Mouse (Mus musculus): ENCODE data around the gene Dnajc17. TPM values are rescaled to one million over a fixed set of nuclear protein-coding genes. Genes with fewer than 3 reads are reported as not detected.

Gene Dnajc17
- 19.0 and 21.7 TPM in 2 replicates for polyA plus RNA-seq (2015; fragmentation: Nextera tagmentation; extraction: Ambion mirVana)

DNA sequence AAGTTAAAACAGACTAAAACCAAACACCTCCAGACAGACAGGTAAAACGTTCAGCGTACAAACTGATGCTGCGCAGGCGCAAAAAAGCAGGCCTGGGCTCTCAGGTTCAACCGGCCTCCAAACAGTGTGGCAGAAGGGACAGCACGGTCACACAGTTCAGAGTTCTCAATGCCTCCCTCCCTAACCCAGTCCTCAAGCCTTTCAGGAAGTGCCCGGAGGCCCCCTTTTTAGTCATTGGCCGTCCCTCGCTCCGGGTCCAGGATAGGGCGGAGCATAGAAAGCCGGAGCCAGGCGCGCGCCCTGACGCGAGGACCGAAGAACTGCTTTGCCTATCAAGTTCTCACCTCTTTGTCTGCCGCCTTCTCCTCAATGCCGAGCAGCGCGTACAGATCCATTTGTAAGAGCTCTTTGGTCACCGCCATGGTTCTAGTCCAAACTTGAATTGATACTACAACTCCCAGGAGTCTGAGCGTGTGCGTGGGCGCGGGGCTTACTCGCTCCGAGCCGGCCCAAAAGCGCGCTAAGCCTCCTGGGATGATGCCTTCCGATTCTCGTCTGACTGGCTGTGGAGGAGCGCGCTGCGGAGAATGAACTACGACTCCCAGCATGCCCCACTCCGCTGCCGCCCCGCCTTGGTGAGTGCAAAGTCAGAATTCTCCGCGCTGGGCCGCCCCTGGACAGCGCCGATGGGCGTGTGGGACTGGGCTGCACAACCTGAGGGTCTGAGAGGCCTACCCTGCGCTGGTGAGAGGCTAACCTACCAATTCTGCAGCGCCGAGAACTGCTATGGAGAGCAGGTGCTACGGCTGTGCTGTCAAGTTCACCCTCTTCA, at the start of gene Dnajc17, which contains the start of gene Zfyve19:
Dnajc17 (minus strand) TSS at position 452 of the 832 bp plus-strand sequence.
Zfyve19 (plus strand) TSS at position 274 of the 832 bp plus-strand sequence.
- H3K36me3 ChIP-seq = peaks cover 34% of the 10 kb centered on the region

DNA sequence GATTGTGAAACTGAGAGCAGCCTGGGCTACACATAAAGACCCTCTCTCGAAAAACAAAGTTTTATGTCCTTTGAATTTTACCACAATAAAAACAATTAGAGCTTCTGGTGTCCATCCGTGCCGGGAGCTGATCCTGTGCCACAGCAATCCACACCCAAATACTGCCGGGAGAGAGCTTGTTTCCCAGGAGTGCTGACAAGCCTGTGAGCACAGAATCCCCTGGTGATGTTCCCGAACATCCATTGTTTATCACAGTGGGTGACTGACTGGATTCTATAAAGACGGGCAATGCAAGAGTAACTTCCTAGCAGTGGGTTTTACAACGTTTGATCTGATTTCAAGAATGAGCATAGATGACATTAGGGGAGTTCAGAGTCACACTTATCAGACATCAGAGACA, 46.4 kb upstream of the Dnajc17 start:
- peaks cover 17% of the 10 kb centered on the region for H3K27me3 ChIP-seq
- H3K4me1 ChIP-seq = no peaks in the 10 kb centered on the region
- no peak overlapping the region for H3K4me3 ChIP-seq (replicated peaks)
- 16% methylated on average over 7 of the region's 7 CpGs for WGBS
- H3K9me3 ChIP-seq (replicated peaks) = no peaks in the 10 kb centered on the region
- H3K27ac ChIP-seq (replicated peaks) = no peak overlapping the region
- H3K9ac ChIP-seq = no peak overlapping the region
- no peak for ATAC-seq (ENCODE audit: insufficient number of reproducible peaks, low FRiP score, low TSS enrichment, low read depth)
- no peaks in the 10 kb centered on the region for H3K36me3 ChIP-seq
- no peak overlapping the region for H3K4me2 ChIP-seq (replicated peaks)

More for the DNA sequence above, at the start of gene Dnajc17, which contains the start of gene Zfyve19:
- ATAC-seq (ENCODE audit: insufficient number of reproducible peaks, low FRiP score, low TSS enrichment, low read depth) = peak; percentile 97
- Histone ChIP-seq H3K4me1 (peaks cover 15% of the 10 kb centered on the region; the same call in 1 of the 2 replicates), H3K9ac (peak within 1 kb of the TSS; percentile 76), H3K27me3 (no peaks in the 10 kb centered on the region), H3K4me2 (replicated peaks) (peak within 1 kb of the TSS; percentile 49), H3K27ac (replicated peaks) (peak within 1 kb of the TSS; percentile 92), H3K4me3 (replicated peaks) (peak within 1 kb of the TSS; percentile 84), H3K9me3 (replicated peaks) (no peaks in the 10 kb centered on the region)
- under 1% methylated on average over 51 of the region's 51 CpGs for WGBS

GRCm38 (mm10) chr2:119250826-119251478, 42.4 kb upstream of the Dnajc17 start:
- no peak overlapping the region for H3K4me3 ChIP-seq (replicated peaks)
- H3K4me2 ChIP-seq (replicated peaks) = peak overlapping the region; percentile 13; the same call in 1 of the 2 replicates
- 17% methylated on average over 11 of the region's 11 CpGs for WGBS
- no peak for ATAC-seq (ENCODE audit: insufficient number of reproducible peaks, low FRiP score, low TSS enrichment, low read depth)
- no peaks in the 10 kb centered on the region for H3K9me3 ChIP-seq (replicated peaks)
- no peaks in the 10 kb centered on the region for H3K36me3 ChIP-seq
- no peak overlapping the region for H3K9ac ChIP-seq
- peaks cover 17% of the 10 kb centered on the region for H3K27me3 ChIP-seq
- no peak overlapping the region for H3K27ac ChIP-seq (replicated peaks)
- no peaks in the 10 kb centered on the region for H3K4me1 ChIP-seq

DNA sequence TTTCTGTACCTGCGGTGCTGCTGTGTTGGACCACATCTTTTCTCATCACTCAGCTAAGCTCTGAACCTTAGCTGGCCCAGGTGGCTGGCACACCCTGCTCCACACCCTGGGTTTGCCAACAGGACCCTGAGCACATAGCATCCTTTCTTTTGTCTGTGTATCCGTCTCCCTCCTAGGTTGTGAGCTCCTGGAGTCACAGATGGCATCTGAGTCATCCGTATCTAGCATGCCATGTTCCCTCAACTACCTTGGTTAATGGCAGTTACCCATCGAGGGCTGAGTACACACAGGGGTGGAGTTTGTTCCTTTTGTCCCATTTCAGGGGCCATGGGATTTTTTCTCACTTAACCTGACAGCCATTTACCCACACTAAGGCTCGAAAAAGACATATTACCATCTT, 41.8 kb upstream of the Dnajc17 start:
- Histone ChIP-seq H3K9ac (no peak overlapping the region), H3K27me3 (peaks cover 15% of the 10 kb centered on the region), H3K27ac (replicated peaks) (no peak overlapping the region), H3K4me2 (replicated peaks) (no peak overlapping the region), H3K36me3 (no peaks in the 10 kb centered on the region), H3K4me1 (no peaks in the 10 kb centered on the region), H3K4me3 (replicated peaks) (no peak overlapping the region), H3K9me3 (replicated peaks) (no peaks in the 10 kb centered on the region)
- 61% methylated on average over 5 of the region's 5 CpGs for WGBS
- ATAC-seq (ENCODE audit: insufficient number of reproducible peaks, low FRiP score, low TSS enrichment, low read depth) = no peak

- Histone ChIP-seq H3K27ac (replicated peaks) (no peak overlapping the region), H3K9ac (no peak overlapping the region), H3K4me2 (replicated peaks) (no peak overlapping the region), H3K36me3 (no peaks in the 10 kb centered on the region), H3K27me3 (0 out of 2 replicates have a peak, but pooled peaks cover 8% of the 10 kb centered on the region), H3K4me1 (no peaks in the 10 kb centered on the region), H3K4me3 (replicated peaks) (no peak overlapping the region), H3K9me3 (replicated peaks) (no peaks in the 10 kb centered on the region)
- ATAC-seq (ENCODE audit: insufficient number of reproducible peaks, low FRiP score, low TSS enrichment, low read depth) = no peak
- WGBS = 71% methylated on average over 4 of the region's 4 CpGs
Measured at GRCm38 (mm10) chr2:119249592-119250061, 41.0 kb upstream of the Dnajc17 start.

GRCm38 (mm10) chr2:119247904-119248303, 39.3 kb upstream of the Dnajc17 start:
- WGBS = 84% methylated on average over 9 of the region's 9 CpGs
- Histone ChIP-seq H3K4me3 (replicated peaks) (no peak overlapping the region), H3K27ac (replicated peaks) (no peak overlapping the region), H3K36me3 (no peaks in the 10 kb centered on the region), H3K4me2 (replicated peaks) (no peak overlapping the region), H3K27me3 (no peaks in the 10 kb centered on the region), H3K9ac (no peak overlapping the region), H3K4me1 (no peaks in the 10 kb centered on the region), H3K9me3 (replicated peaks) (no peaks in the 10 kb centered on the region)
- no peak for ATAC-seq (ENCODE audit: insufficient number of reproducible peaks, low FRiP score, low TSS enrichment, low read depth)

DNA sequence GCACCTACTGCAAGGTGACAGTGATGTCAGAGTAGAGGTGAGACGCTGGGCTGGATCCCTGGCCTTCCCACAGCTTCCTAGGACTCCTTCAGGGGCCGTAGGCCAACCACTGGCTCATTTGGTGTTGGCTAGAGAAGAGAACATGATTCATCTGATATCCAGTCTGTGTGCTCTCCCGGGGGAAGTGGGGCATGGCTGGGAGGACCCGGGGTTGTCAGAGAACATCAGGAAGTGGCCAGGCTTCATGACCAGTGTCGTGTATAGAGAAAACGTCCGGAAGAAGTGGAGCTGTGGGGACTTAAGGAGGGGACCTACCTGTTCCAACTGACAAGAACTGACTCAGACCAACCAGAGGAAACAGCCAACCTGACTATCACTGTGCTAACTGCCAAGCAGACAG, 36.7 kb upstream of the Dnajc17 start:
- WGBS = 80% methylated on average over 7 of the region's 7 CpGs
- no peaks in the 10 kb centered on the region for H3K9me3 ChIP-seq (replicated peaks)
- no peaks in the 10 kb centered on the region for H3K36me3 ChIP-seq
- H3K9ac ChIP-seq = no peak overlapping the region
- H3K4me1 ChIP-seq = no peaks in the 10 kb centered on the region
- H3K27me3 ChIP-seq = 0 out of 2 replicates have a peak, but pooled peaks cover 4% of the 10 kb centered on the region
- no peak overlapping the region for H3K27ac ChIP-seq (replicated peaks)
- ATAC-seq (ENCODE audit: insufficient number of reproducible peaks, low FRiP score, low TSS enrichment, low read depth) = no peak
- H3K4me3 ChIP-seq (replicated peaks) = no peak overlapping the region
- no peak overlapping the region for H3K4me2 ChIP-seq (replicated peaks)

GRCm38 (mm10) chr2:119242548-119242947, 34.0 kb upstream of the Dnajc17 start:
- Histone ChIP-seq H3K4me3 (replicated peaks) (no peak overlapping the region), H3K9me3 (replicated peaks) (no peaks in the 10 kb centered on the region), H3K27me3 (peaks cover 28% of the 10 kb centered on the region), H3K27ac (replicated peaks) (no peak overlapping the region), H3K9ac (no peak overlapping the region), H3K4me2 (replicated peaks) (no peak overlapping the region), H3K4me1 (peaks cover 3% of the 10 kb centered on the region), H3K36me3 (no peaks in the 10 kb centered on the region)
- 67% methylated on average over 9 of the region's 9 CpGs for WGBS
- ATAC-seq (ENCODE audit: insufficient number of reproducible peaks, low FRiP score, low TSS enrichment, low read depth) = no peak

- H3K27me3 ChIP-seq = peaks cover 46% of the 10 kb centered on the region
- no peak overlapping the region for H3K27ac ChIP-seq (replicated peaks)
- 84% methylated on average over 4 of the region's 4 CpGs for WGBS
- no peak overlapping the region for H3K9ac ChIP-seq
- H3K36me3 ChIP-seq = no peaks in the 10 kb centered on the region
- no peak overlapping the region for H3K4me3 ChIP-seq (replicated peaks)
- no peak for ATAC-seq (ENCODE audit: insufficient number of reproducible peaks, low FRiP score, low TSS enrichment, low read depth)
- no peak overlapping the region for H3K4me2 ChIP-seq (replicated peaks)
- H3K9me3 ChIP-seq (replicated peaks) = no peaks in the 10 kb centered on the region
- peaks cover 13% of the 10 kb centered on the region for H3K4me1 ChIP-seq
Measured at GRCm38 (mm10) chr2:119240819-119241186, 32.2 kb upstream of the Dnajc17 start.

DNA sequence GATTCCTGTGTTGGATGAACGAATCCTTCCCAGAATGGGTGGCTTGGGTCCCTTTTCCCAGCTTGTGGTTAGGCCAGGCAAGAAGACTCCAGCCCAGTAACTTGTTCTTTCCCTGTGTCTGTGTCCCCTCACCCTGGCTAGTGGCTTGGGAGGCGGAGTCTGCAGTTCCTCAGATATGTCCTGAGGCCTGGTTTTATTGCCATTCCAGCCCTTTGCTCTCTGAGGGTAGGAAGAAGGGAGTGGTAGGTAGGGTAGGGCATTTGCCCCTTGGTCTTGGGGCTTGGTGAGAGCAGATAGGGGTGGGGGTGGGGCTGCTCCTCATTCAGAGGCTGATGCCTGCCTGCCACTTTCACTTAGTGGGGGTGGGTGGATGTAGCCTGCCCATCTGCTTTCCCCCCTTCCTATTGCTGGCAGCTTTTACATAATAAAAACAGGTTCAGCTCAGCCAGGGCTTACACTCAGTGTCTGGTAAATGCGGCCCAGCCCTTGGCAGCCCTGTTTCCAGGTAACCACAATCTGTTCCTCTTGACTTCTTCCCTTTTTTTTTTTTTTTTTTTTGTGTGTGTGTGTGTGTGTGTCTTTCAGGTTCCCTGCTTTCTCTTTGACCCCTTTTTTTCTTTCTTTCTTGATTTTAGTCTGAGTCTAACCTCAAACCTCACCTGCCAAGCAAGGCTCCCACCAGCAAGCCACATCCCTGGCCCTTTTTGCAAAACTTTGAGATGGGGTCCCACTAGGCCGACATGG, 31.7 kb upstream of the Dnajc17 start:
- WGBS = 57% methylated on average over 4 of the region's 4 CpGs
- peaks cover 51% of the 10 kb centered on the region for H3K27me3 ChIP-seq
- no peak overlapping the region; the same call in 1 of the 2 replicates for H3K4me2 ChIP-seq (replicated peaks)
- no peaks in the 10 kb centered on the region for H3K9me3 ChIP-seq (replicated peaks)
- no peak overlapping the region for H3K27ac ChIP-seq (replicated peaks)
- no peaks in the 10 kb centered on the region for H3K36me3 ChIP-seq
- ATAC-seq (ENCODE audit: insufficient number of reproducible peaks, low FRiP score, low TSS enrichment, low read depth) = no peak
- H3K9ac ChIP-seq = no peak overlapping the region
- no peak overlapping the region for H3K4me3 ChIP-seq (replicated peaks)
- peaks cover 13% of the 10 kb centered on the region for H3K4me1 ChIP-seq

- 62% methylated on average over 2 of the region's 2 CpGs for WGBS
- H3K4me1 ChIP-seq = peaks cover 13% of the 10 kb centered on the region
- H3K36me3 ChIP-seq = no peaks in the 10 kb centered on the region
- H3K27me3 ChIP-seq = peaks cover 57% of the 10 kb centered on the region
- no peaks in the 10 kb centered on the region for H3K9me3 ChIP-seq (replicated peaks)
- H3K4me2 ChIP-seq (replicated peaks) = peak overlapping the region; percentile 82
- no peak for ATAC-seq (ENCODE audit: insufficient number of reproducible peaks, low FRiP score, low TSS enrichment, low read depth)
- peak overlapping the region; percentile 52 for H3K4me3 ChIP-seq (replicated peaks)
- H3K9ac ChIP-seq = no peak overlapping the region
- H3K27ac ChIP-seq (replicated peaks) = no peak overlapping the region
Measured at GRCm38 (mm10) chr2:119238671-119239070, 30.1 kb upstream of the Dnajc17 start.
